Mouse (Mus musculus): ENCODE results near the gene Myo1g. TPM values are rescaled to one million over a fixed set of nuclear protein-coding genes. Genes with fewer than 3 reads are reported as not detected.

The Myo1g gene
- 0.19 and 0.53 TPM in 2 replicates for polyA plus RNA-seq (2015; fragmentation: Nextera tagmentation; extraction: Ambion mirVana)

- no peak for ATAC-seq
- no peak within 1 kb of the TSS for H3K27ac ChIP-seq (ENCODE audit: low read length)
- H3K36me3 ChIP-seq (ENCODE audit: control insufficient read depth, insufficient read depth, low read length): peaks cover 12% of the 10 kb centered on the region
- no peak within 1 kb of the TSS for H3K4me3 ChIP-seq (ENCODE audit: low read depth, low read length)
- whole genome bisulfite sequencing: 77% methylated on average over 7 of the region's 7 CpGs
- H3K27me3 ChIP-seq (ENCODE audit: control insufficient read depth, insufficient read depth, low read depth, low read length): no peaks in the 10 kb centered on the region
- no peaks in the 10 kb centered on the region for H3K9me3 ChIP-seq (replicated peaks; ENCODE audit: control insufficient read depth, low read length, poor library complexity, severe bottlenecking)
- H3K4me2 ChIP-seq (ENCODE audit: low read length): no peak within 1 kb of the TSS
- H3K9ac ChIP-seq (ENCODE audit: low read depth, low read length): no peak within 1 kb of the TSS
- H3K4me1 ChIP-seq (ENCODE audit: control insufficient read depth, insufficient read depth, low read length): no peaks in the 10 kb centered on the region
Observed at GRCm38 (mm10) chr11:6520507-6521173, at the start of gene Myo1g. Gene Myo1g (minus strand): TSS chr11:6520965.

DNA sequence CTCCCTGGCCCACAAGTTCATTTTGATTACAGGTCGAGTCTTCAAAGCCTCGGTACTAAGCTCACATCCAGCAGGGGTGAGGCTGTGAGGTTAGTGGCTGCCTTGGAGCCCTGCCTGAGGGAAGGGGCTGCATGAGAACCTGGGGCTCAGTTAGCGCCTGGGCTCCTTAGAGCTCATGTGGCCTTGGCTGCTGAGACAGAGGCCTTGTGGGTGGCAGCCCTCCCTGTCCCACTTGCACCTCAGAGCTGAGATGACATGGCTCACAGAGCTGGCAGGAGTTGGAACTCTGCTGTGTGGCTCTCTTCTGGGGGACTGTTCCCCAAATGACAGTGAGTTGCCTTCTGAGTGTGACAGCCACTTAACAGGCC, 48.6 kb upstream of the Myo1g start:
- 47% methylated on average over 3 of the region's 3 CpGs for WGBS
- Histone ChIP-seq H3K27ac (ENCODE audit: low read length) (peak overlapping the region; percentile 66), H3K4me2 (ENCODE audit: low read length) (no peak overlapping the region), H3K27me3 (ENCODE audit: control insufficient read depth, insufficient read depth, low read depth, low read length) (no peaks in the 10 kb centered on the region), H3K9me3 (replicated peaks; ENCODE audit: control insufficient read depth, low read length, poor library complexity, severe bottlenecking) (no peaks in the 10 kb centered on the region), H3K4me1 (ENCODE audit: control insufficient read depth, insufficient read depth, low read length) (peaks cover 12% of the 10 kb centered on the region), H3K4me3 (ENCODE audit: low read depth, low read length) (no peak overlapping the region), H3K36me3 (ENCODE audit: control insufficient read depth, insufficient read depth, low read length) (0 out of 2 replicates have a peak, but pooled peaks cover 3% of the 10 kb centered on the region), H3K9ac (ENCODE audit: low read depth, low read length) (no peak overlapping the region)
- ATAC-seq: peak; percentile 30; the same call in 1 of the 2 replicates

- Histone ChIP-seq H3K27ac (ENCODE audit: low read length) (peak overlapping the region; percentile 66), H3K9me3 (replicated peaks; ENCODE audit: control insufficient read depth, low read length, poor library complexity, severe bottlenecking) (no peaks in the 10 kb centered on the region), H3K4me2 (ENCODE audit: low read length) (peak overlapping the region; percentile 24; the same call in 1 of the 2 replicates), H3K27me3 (ENCODE audit: control insufficient read depth, insufficient read depth, low read depth, low read length) (no peaks in the 10 kb centered on the region), H3K4me1 (ENCODE audit: control insufficient read depth, insufficient read depth, low read length) (peaks cover 12% of the 10 kb centered on the region), H3K4me3 (ENCODE audit: low read depth, low read length) (no peak overlapping the region), H3K9ac (ENCODE audit: low read depth, low read length) (peak overlapping the region; percentile 22; the same call in 1 of the 2 replicates), H3K36me3 (ENCODE audit: control insufficient read depth, insufficient read depth, low read length) (0 out of 2 replicates have a peak, but pooled peaks cover 2% of the 10 kb centered on the region)
- ATAC-seq: peak; percentile 61
- WGBS: 33% methylated on average over 11 of the region's 11 CpGs
Observed at GRCm38 (mm10) chr11:6568584-6569409, 48.0 kb upstream of the Myo1g start.

DNA sequence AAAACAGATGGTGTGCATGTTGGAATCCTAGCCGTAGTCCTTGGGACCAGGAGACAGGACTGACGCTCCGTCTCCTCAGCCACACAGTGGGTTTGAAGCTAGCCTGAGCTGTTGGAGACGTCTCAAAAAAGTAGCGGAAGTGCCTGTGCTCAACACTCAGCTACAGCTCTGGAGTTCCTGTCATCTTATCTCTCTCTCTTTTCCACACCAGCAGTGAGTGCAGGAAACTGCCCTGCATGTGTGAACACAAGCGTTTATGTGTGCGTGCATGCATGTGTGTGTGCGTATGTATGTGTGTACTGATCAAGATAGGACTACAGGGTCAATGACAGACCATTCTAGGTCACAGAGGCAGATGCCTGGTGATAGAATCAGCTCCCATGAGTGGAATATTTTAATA, 47.2 kb upstream of the Myo1g start:
- H3K4me3 ChIP-seq (ENCODE audit: low read depth, low read length): no peak overlapping the region
- H3K36me3 ChIP-seq (ENCODE audit: control insufficient read depth, insufficient read depth, low read length): no peaks in the 10 kb centered on the region
- H3K9ac ChIP-seq (ENCODE audit: low read depth, low read length): no peak overlapping the region
- H3K4me2 ChIP-seq (ENCODE audit: low read length): no peak overlapping the region
- H3K4me1 ChIP-seq (ENCODE audit: control insufficient read depth, insufficient read depth, low read length): peaks cover 12% of the 10 kb centered on the region
- H3K27me3 ChIP-seq (ENCODE audit: control insufficient read depth, insufficient read depth, low read depth, low read length): no peaks in the 10 kb centered on the region
- ATAC-seq: no peak
- H3K9me3 ChIP-seq (replicated peaks; ENCODE audit: control insufficient read depth, low read length, poor library complexity, severe bottlenecking): no peaks in the 10 kb centered on the region
- no peak overlapping the region for H3K27ac ChIP-seq (ENCODE audit: low read length)
- 91% methylated on average over 8 of the region's 8 CpGs for WGBS

- 92% methylated on average over 4 of the region's 4 CpGs for WGBS
- H3K27ac ChIP-seq (ENCODE audit: low read length): no peak overlapping the region
- H3K4me1 ChIP-seq (ENCODE audit: control insufficient read depth, insufficient read depth, low read length): peaks cover 12% of the 10 kb centered on the region
- no peak overlapping the region for H3K9ac ChIP-seq (ENCODE audit: low read depth, low read length)
- H3K4me2 ChIP-seq (ENCODE audit: low read length): no peak overlapping the region
- no peaks in the 10 kb centered on the region for H3K9me3 ChIP-seq (replicated peaks; ENCODE audit: control insufficient read depth, low read length, poor library complexity, severe bottlenecking)
- H3K4me3 ChIP-seq (ENCODE audit: low read depth, low read length): no peak overlapping the region
- H3K36me3 ChIP-seq (ENCODE audit: control insufficient read depth, insufficient read depth, low read length): no peaks in the 10 kb centered on the region
- no peaks in the 10 kb centered on the region for H3K27me3 ChIP-seq (ENCODE audit: control insufficient read depth, insufficient read depth, low read depth, low read length)
- ATAC-seq: no peak
Observed at GRCm38 (mm10) chr11:6566496-6566895, 45.7 kb upstream of the Myo1g start.

GRCm38 (mm10) chr11:6563201-6563600, 42.4 kb upstream of the Myo1g start:
- H3K9me3 ChIP-seq (replicated peaks; ENCODE audit: control insufficient read depth, low read length, poor library complexity, severe bottlenecking): no peaks in the 10 kb centered on the region
- ATAC-seq: no peak
- WGBS: 95% methylated on average over 4 of the region's 4 CpGs

DNA sequence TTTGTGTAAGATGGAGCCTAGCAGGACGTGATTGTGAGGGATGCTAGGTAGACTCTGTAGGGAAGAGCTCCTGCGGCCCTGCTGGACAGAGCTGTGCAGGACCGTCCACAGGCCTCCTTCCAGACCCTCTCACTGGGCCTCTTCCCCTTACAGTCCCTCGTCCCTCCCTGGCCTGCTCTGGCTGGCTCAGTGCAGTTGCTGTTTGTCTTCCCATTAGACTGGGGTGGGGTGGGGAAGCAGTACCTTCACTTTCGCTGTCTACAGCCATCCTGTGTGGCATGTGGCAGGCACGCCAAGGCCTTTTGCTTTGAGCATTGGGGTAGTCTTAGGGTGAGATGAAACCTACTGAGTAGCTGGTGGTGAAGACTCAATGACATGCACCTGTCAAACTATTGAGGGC, 41.6 kb upstream of the Myo1g start:
- 90% methylated on average over 6 of the region's 6 CpGs for WGBS
- no peak overlapping the region for H3K27ac ChIP-seq (ENCODE audit: low read length)
- H3K4me2 ChIP-seq (ENCODE audit: low read length): no peak overlapping the region
- no peaks in the 10 kb centered on the region for H3K36me3 ChIP-seq (ENCODE audit: control insufficient read depth, insufficient read depth, low read length)
- no peaks in the 10 kb centered on the region for H3K4me1 ChIP-seq (ENCODE audit: control insufficient read depth, insufficient read depth, low read length)
- no peaks in the 10 kb centered on the region for H3K9me3 ChIP-seq (replicated peaks; ENCODE audit: control insufficient read depth, low read length, poor library complexity, severe bottlenecking)
- no peak for ATAC-seq
- H3K9ac ChIP-seq (ENCODE audit: low read depth, low read length): no peak overlapping the region
- no peak overlapping the region for H3K4me3 ChIP-seq (ENCODE audit: low read depth, low read length)
- H3K27me3 ChIP-seq (ENCODE audit: control insufficient read depth, insufficient read depth, low read depth, low read length): no peaks in the 10 kb centered on the region

More at GRCm38 (mm10) chr11:6563201-6563600, 42.4 kb upstream of the Myo1g start:
- H3K27ac ChIP-seq (ENCODE audit: low read length): no peak overlapping the region
- no peak overlapping the region for H3K4me3 ChIP-seq (ENCODE audit: low read depth, low read length)
- H3K9ac ChIP-seq (ENCODE audit: low read depth, low read length): no peak overlapping the region
- no peaks in the 10 kb centered on the region for H3K36me3 ChIP-seq (ENCODE audit: control insufficient read depth, insufficient read depth, low read length)
- no peak overlapping the region for H3K4me2 ChIP-seq (ENCODE audit: low read length)
- no peaks in the 10 kb centered on the region for H3K4me1 ChIP-seq (ENCODE audit: control insufficient read depth, insufficient read depth, low read length)
- H3K27me3 ChIP-seq (ENCODE audit: control insufficient read depth, insufficient read depth, low read depth, low read length): no peaks in the 10 kb centered on the region

DNA sequence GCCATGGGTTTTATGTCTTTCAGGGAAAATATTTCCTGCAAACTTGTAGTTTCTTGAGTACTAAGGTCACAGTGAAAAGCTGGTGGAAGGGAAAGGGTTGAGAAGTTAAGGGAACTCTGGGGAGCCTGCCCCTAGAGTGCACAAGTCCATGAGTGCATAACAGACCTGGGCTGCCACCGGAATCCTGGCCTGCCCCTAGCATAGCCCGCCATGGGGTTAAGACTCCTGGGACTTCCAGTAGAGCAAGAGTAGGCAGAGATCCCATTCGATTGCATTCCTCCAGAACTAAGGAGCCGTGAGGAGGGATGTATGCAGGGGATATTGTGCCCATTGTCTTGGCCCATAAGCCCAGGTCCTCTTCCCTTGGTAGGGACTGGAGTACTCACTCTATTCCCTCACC, 40.7 kb upstream of the Myo1g start:
- Histone ChIP-seq H3K4me1 (ENCODE audit: control insufficient read depth, insufficient read depth, low read length) (no peaks in the 10 kb centered on the region), H3K27ac (ENCODE audit: low read length) (no peak overlapping the region), H3K4me2 (ENCODE audit: low read length) (no peak overlapping the region), H3K4me3 (ENCODE audit: low read depth, low read length) (no peak overlapping the region), H3K27me3 (ENCODE audit: control insufficient read depth, insufficient read depth, low read depth, low read length) (no peaks in the 10 kb centered on the region), H3K36me3 (ENCODE audit: control insufficient read depth, insufficient read depth, low read length) (no peaks in the 10 kb centered on the region), H3K9ac (ENCODE audit: low read depth, low read length) (no peak overlapping the region), H3K9me3 (replicated peaks; ENCODE audit: control insufficient read depth, low read length, poor library complexity, severe bottlenecking) (no peaks in the 10 kb centered on the region)
- 84% methylated on average over 4 of the region's 4 CpGs for WGBS
- ATAC-seq: no peak
